Mouse (Mus musculus) stomach, embryonic 16.5 days (tissue): ENCODE results near the gene Rin2. TPM values are rescaled to one million over a fixed set of nuclear protein-coding genes. Genes with fewer than 3 reads are reported as not detected.

Source experiments
- ATAC-seq: fragments of 200-750 bp; cut with Nextera tagmentation; 2 replicates; pipeline ENCODE4 v1.8.0; 2017; ENCODE audit warnings: moderate number of reproducible peaks, moderate TSS enrichment; ENCODE audit not compliant: insufficient read depth, low FRiP score
- H3K27ac ChIP-seq: fragments of 300-500 bp; sonication (generic); 2 replicates; pipeline ENCODE4 v1.5.1; 2014; ENCODE audit warnings: low read length
- H3K27me3 ChIP-seq: fragments of 300-500 bp; sonication (generic); 2 replicates; pipeline ENCODE4 v1.6.1; 2014; ENCODE audit warnings: low read length, control low read depth, mixed read lengths; ENCODE audit not compliant: control insufficient read depth, insufficient read depth
- H3K36me3 ChIP-seq: fragments of 300-500 bp; sonication (generic); 2 replicates; pipeline ENCODE4 v1.6.1; 2014; ENCODE audit warnings: low read length; ENCODE audit not compliant: control insufficient read depth, insufficient read depth
- H3K4me1 ChIP-seq: fragments of 300-500 bp; sonication (generic); 2 replicates; pipeline ENCODE4 v1.6.1; 2014; ENCODE audit warnings: low read length, control low read depth, mixed read lengths; ENCODE audit not compliant: control insufficient read depth, insufficient read depth
- H3K4me2 ChIP-seq: fragments of 300-500 bp; sonication (generic); 2 replicates; pipeline ENCODE4 v1.6.1; 2014; ENCODE audit warnings: low read depth, low read length, mixed read lengths
- H3K4me3 ChIP-seq: fragments of 300-500 bp; sonication (generic); replicated peaks from 2 replicates; pipeline ENCODE4 v1.5.1; 2014; ENCODE audit warnings: mild to moderate bottlenecking, low read length
- H3K9ac ChIP-seq: fragments of 300-500 bp; sonication (generic); 2 replicates; pipeline ENCODE4 v1.6.1; 2014; ENCODE audit warnings: low read length
- H3K9me3 ChIP-seq: fragments of 300-500 bp; sonication (generic); replicated peaks from 2 replicates; pipeline ENCODE4 v1.6.1; 2016; ENCODE audit warnings: low read length, control low read depth; ENCODE audit not compliant: control insufficient read depth
- WGBS: fragments of 180-500 bp; shearing (Covaris S2); extraction: QIAGEN DNeasy Blood & Tissue Kit; methylation state at CpG from one replicate; pipeline ENCODE4 v1.1.7; 2014; 5-methylcytosine and 5-hydroxymethylcytosine counted together
- polyA plus RNA-seq: library from polyadenylated mRNA; unstranded; fragments of >200 nt; fragmentation: Nextera tagmentation; extraction: Ambion mirVana; gene quantifications from 2 replicates; pipeline ENCODE4 v1.2.1, GENCODE M21; 2015

Gene Rin2
- polyA plus RNA-seq, 1 experiment from 2014 or later, result 37.3 TPM

GRCm38 (mm10) chr2:145822013-145822782, 147.2 kb downstream of the Rin2 start:
- H3K27ac ChIP-seq, result peak overlapping the region; percentile 79
- no peak for ATAC-seq
- H3K9me3 ChIP-seq, result no peaks in the 10 kb centered on the region
- H3K4me1 ChIP-seq, result peaks cover 6% of the 10 kb centered on the region
- H3K36me3 ChIP-seq, result 0 out of 2 replicates have a peak, but pooled peaks cover 4% of the 10 kb centered on the region
- H3K4me2 ChIP-seq, result peak overlapping the region; percentile 11; the same call in 1 of the 2 replicates
- H3K9ac ChIP-seq, result no peak overlapping the region
- H3K4me3 ChIP-seq, result peak overlapping the region; percentile 3
- H3K27me3 ChIP-seq, result no peaks in the 10 kb centered on the region
- WGBS, result 71% methylated on average over 15 of the region's 15 CpGs

- peak; percentile 89 for ATAC-seq
- Histone ChIP-seq H3K36me3 (0 out of 2 replicates have a peak, but pooled peaks cover 4% of the 10 kb centered on the region), H3K4me3 (peak overlapping the region; percentile 3; the same call in 1 of the 2 replicates), H3K9me3 (no peaks in the 10 kb centered on the region), H3K4me1 (peaks cover 6% of the 10 kb centered on the region), H3K4me2 (0 out of 2 replicates have a peak overlapping the region, but pooled peaks have one; percentile 11), H3K27ac (peak overlapping the region; percentile 79), H3K27me3 (no peaks in the 10 kb centered on the region), H3K9ac (no peak overlapping the region)
- 65% methylated on average over 3 of the region's 3 CpGs for WGBS
Observed at GRCm38 (mm10) chr2:145822783-145823729, 148.0 kb downstream of the Rin2 start.

GRCm38 (mm10) chr2:145824749-145825148, 149.7 kb downstream of the Rin2 start:
- Histone ChIP-seq H3K9ac (no peak overlapping the region), H3K4me2 (no peak overlapping the region), H3K27me3 (no peaks in the 10 kb centered on the region), H3K4me3 (no peak overlapping the region), H3K27ac (no peak overlapping the region), H3K4me1 (peaks cover 6% of the 10 kb centered on the region), H3K36me3 (0 out of 2 replicates have a peak, but pooled peaks cover 4% of the 10 kb centered on the region), H3K9me3 (no peaks in the 10 kb centered on the region)
- no peak for ATAC-seq
- WGBS, result 81% methylated on average over 3 of the region's 3 CpGs

GRCm38 (mm10) chr2:145825221-145825620, 150.2 kb downstream of the Rin2 start:
- H3K4me1 ChIP-seq, result peaks cover 6% of the 10 kb centered on the region
- no peak overlapping the region for H3K4me2 ChIP-seq
- no peak overlapping the region for H3K4me3 ChIP-seq
- no peaks in the 10 kb centered on the region for H3K27me3 ChIP-seq
- H3K9ac ChIP-seq, result no peak overlapping the region
- no peak for ATAC-seq
- H3K36me3 ChIP-seq, result 0 out of 2 replicates have a peak, but pooled peaks cover 4% of the 10 kb centered on the region
- no peak overlapping the region for H3K27ac ChIP-seq
- WGBS, result 96% methylated on average over 10 of the region's 10 CpGs
- no peaks in the 10 kb centered on the region for H3K9me3 ChIP-seq

DNA sequence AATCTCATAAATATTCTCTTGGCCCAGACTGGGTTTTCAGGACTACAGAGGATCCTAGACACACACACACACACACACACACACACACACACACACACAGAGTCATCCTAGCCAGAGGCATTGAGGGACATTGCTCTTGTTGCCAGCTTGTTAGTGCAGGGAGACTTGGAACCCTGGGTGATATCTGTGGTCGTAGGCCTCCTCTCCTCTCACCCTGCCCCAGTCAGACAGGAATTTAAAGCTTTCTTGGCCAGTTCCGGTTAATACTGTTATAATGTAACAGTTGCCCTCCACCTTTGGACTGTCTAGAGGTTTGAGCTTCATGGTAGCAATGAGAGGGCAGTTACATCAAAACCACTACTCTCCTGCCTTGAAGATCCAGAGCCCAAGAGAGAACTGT, 152.9 kb downstream of the Rin2 start:
- Histone ChIP-seq H3K9ac (no peak overlapping the region), H3K4me1 (peaks cover 10% of the 10 kb centered on the region), H3K27ac (no peak overlapping the region), H3K4me3 (no peak overlapping the region), H3K36me3 (0 out of 2 replicates have a peak, but pooled peaks cover 4% of the 10 kb centered on the region), H3K4me2 (no peak overlapping the region), H3K27me3 (no peaks in the 10 kb centered on the region), H3K9me3 (no peaks in the 10 kb centered on the region)
- WGBS, result 85% methylated on average over 2 of the region's 2 CpGs
- no peak for ATAC-seq

- Histone ChIP-seq H3K4me3 (no peak overlapping the region), H3K27ac (no peak overlapping the region), H3K27me3 (no peaks in the 10 kb centered on the region), H3K36me3 (0 out of 2 replicates have a peak, but pooled peaks cover 4% of the 10 kb centered on the region), H3K4me2 (no peak overlapping the region), H3K9me3 (no peaks in the 10 kb centered on the region), H3K4me1 (peaks cover 12% of the 10 kb centered on the region), H3K9ac (no peak overlapping the region)
- ATAC-seq, result no peak
- 85% methylated on average over 3 of the region's 3 CpGs for WGBS
Observed at GRCm38 (mm10) chr2:145828603-145829002, 153.6 kb downstream of the Rin2 start.

- H3K4me1 ChIP-seq, result peaks cover 12% of the 10 kb centered on the region
- H3K9ac ChIP-seq, result no peak overlapping the region
- no peak overlapping the region for H3K4me3 ChIP-seq
- H3K27ac ChIP-seq, result peak overlapping the region; percentile 67
- ATAC-seq, result no peak
- WGBS, result 80% methylated on average over 4 of the region's 4 CpGs
- H3K27me3 ChIP-seq, result no peaks in the 10 kb centered on the region
- no peaks in the 10 kb centered on the region for H3K9me3 ChIP-seq
- 0 out of 2 replicates have a peak, but pooled peaks cover 4% of the 10 kb centered on the region for H3K36me3 ChIP-seq
- no peak overlapping the region for H3K4me2 ChIP-seq
Observed at GRCm38 (mm10) chr2:145829231-145829630, 154.2 kb downstream of the Rin2 start.

DNA sequence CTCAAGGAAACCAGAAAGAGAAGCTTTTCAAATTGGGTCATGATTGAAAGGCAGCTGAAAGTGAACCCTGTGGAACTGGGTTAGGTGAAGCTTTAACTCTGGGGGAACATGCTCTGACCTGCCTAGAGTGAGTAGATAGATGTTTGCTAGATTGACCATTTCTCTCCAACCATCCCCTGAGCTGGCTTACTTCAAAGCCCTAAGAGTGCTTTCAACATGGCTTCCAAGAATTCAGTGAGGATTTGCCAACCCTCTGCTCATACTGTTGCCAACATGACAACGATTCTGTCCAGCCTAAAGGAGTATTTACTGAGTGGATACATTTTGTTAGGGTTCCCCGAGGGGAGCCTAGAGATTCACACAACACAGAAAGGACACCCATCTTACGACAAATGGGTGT, 155.4 kb downstream of the Rin2 start:
- no peak for ATAC-seq
- WGBS, result 74% methylated on average over 3 of the region's 3 CpGs
- no peak overlapping the region for H3K4me2 ChIP-seq
- H3K9ac ChIP-seq, result no peak overlapping the region
- no peaks in the 10 kb centered on the region for H3K9me3 ChIP-seq
- H3K4me3 ChIP-seq, result no peak overlapping the region
- H3K36me3 ChIP-seq, result 0 out of 2 replicates have a peak, but pooled peaks cover 4% of the 10 kb centered on the region
- H3K4me1 ChIP-seq, result peaks cover 12% of the 10 kb centered on the region
- peak overlapping the region; percentile 62 for H3K27ac ChIP-seq
- no peaks in the 10 kb centered on the region for H3K27me3 ChIP-seq
